Mouse (Mus musculus) hindbrain, embryonic 11.5 days (tissue): ENCODE data around the gene Fam71e2. TPM values are rescaled to one million over a fixed set of nuclear protein-coding genes. Genes with fewer than 3 reads are reported as not detected.

Source experiments
- polyA plus RNA-seq: library from polyadenylated mRNA; unstranded; fragments of >200 nt; fragmentation: Nextera tagmentation; extraction: Ambion mirVana; gene quantifications from 2 replicates; pipeline ENCODE4 v1.2.1, GENCODE M21; 2014

Fam71e2 gene
- polyA plus RNA-seq, 1 experiment from 2014 or later: not detected

Other genes with a start within 250 kb of the Fam71e2 start
- gene Tnni3, start 247.1 kb downstream of the Fam71e2 start, polyA plus RNA-seq: 1.8 and 2.5 TPM in 2 replicates
- gene Dnaaf3, start 238.8 kb downstream of the Fam71e2 start, polyA plus RNA-seq: 1.2 and 1.3 TPM in 2 replicates
- 14.3 and 15.2 TPM in 2 replicates for gene Syt5, start 223.8 kb downstream of the Fam71e2 start, polyA plus RNA-seq
- 0.11 TPM in 1 of 2 replicates, not detected in the other for gene Ptprh, start 167.3 kb downstream of the Fam71e2 start, polyA plus RNA-seq
- gene Tmem86b, start 139.9 kb downstream of the Fam71e2 start, polyA plus RNA-seq: 3.2 and 3.3 TPM in 2 replicates
- 6.0 and 8.1 TPM in 2 replicates for gene Ppp6r1, start 112.3 kb downstream of the Fam71e2 start, polyA plus RNA-seq
- gene Hspbp1, start 86.2 kb downstream of the Fam71e2 start, polyA plus RNA-seq: 112 and 114 TPM in 2 replicates
- gene Brsk1, start 80.7 kb downstream of the Fam71e2 start, polyA plus RNA-seq: 3.1 and 5.1 TPM in 2 replicates
- gene Tmem150b, start 46.1 kb downstream of the Fam71e2 start, polyA plus RNA-seq: 0.22 and 0.26 TPM in 2 replicates
- gene Kmt5c, start 31.2 kb downstream of the Fam71e2 start, polyA plus RNA-seq: 64.3 and 69.2 TPM in 2 replicates
- gene Cox6b2, start 18.2 kb downstream of the Fam71e2 start, polyA plus RNA-seq: 28.0 and 28.5 TPM in 2 replicates
- gene Il11, start 11.6 kb upstream of the Fam71e2 start, polyA plus RNA-seq: 0.08 and 0.14 TPM in 2 replicates
- not detected in 2 replicates for gene Tmem190, start 11.6 kb upstream of the Fam71e2 start, polyA plus RNA-seq
- gene Tmem238, start 18.4 kb upstream of the Fam71e2 start, polyA plus RNA-seq: 0.78 and 0.93 TPM in 2 replicates
- 186 and 191 TPM in 2 replicates for gene Rpl28, start 21.6 kb upstream of the Fam71e2 start, polyA plus RNA-seq
- 400 and 452 TPM in 2 replicates for gene Ube2s, start 41.3 kb upstream of the Fam71e2 start, polyA plus RNA-seq
- gene Shisa7, start 73.4 kb upstream of the Fam71e2 start, polyA plus RNA-seq: 2.9 and 4.1 TPM in 2 replicates
- gene Isoc2b, start 99.0 kb upstream of the Fam71e2 start, polyA plus RNA-seq: 2.5 and 2.9 TPM in 2 replicates
- gene Isoc2a, start 105.9 kb upstream of the Fam71e2 start, polyA plus RNA-seq: 1.1 TPM in 2 replicates
- 0.11 TPM in 1 of 2 replicates, not detected in the other for gene Gm36210, start 135.2 kb upstream of the Fam71e2 start, polyA plus RNA-seq
- 4.0 and 4.2 TPM in 2 replicates for gene Zfp628, start 143.9 kb upstream of the Fam71e2 start, polyA plus RNA-seq
- 7.1 and 7.3 TPM in 2 replicates for gene Nat14, start 150.7 kb upstream of the Fam71e2 start, polyA plus RNA-seq
- 1.1 and 1.4 TPM in 2 replicates for gene Ssc5d, start 154.5 kb upstream of the Fam71e2 start, polyA plus RNA-seq
- 0.07 and 0.09 TPM in 2 replicates for gene Sbk2, start 193.1 kb upstream of the Fam71e2 start, polyA plus RNA-seq
- 0.04 TPM in 1 of 2 replicates, not detected in the other for gene Sbk3, start 199.9 kb upstream of the Fam71e2 start, polyA plus RNA-seq
- gene Zfp579, start 224.9 kb upstream of the Fam71e2 start, polyA plus RNA-seq: 45.0 and 61.0 TPM in 2 replicates
- gene Zfp524, start 243.1 kb upstream of the Fam71e2 start, polyA plus RNA-seq: 7.5 and 10.6 TPM in 2 replicates
- 38.2 and 43.2 TPM in 2 replicates for gene Fiz1, start 243.4 kb upstream of the Fam71e2 start, polyA plus RNA-seq
- 0.19 and 1.8 TPM in 2 replicates for gene Gm44973, start 244.2 kb upstream of the Fam71e2 start, polyA plus RNA-seq
- 5.7 and 8.6 TPM in 2 replicates for gene Zfp865, start 249.1 kb upstream of the Fam71e2 start, polyA plus RNA-seq
- 7.2 and 8.6 TPM in 2 replicates for gene Ccdc106, start 249.3 kb upstream of the Fam71e2 start, polyA plus RNA-seq